In the genomic region with DNA sequence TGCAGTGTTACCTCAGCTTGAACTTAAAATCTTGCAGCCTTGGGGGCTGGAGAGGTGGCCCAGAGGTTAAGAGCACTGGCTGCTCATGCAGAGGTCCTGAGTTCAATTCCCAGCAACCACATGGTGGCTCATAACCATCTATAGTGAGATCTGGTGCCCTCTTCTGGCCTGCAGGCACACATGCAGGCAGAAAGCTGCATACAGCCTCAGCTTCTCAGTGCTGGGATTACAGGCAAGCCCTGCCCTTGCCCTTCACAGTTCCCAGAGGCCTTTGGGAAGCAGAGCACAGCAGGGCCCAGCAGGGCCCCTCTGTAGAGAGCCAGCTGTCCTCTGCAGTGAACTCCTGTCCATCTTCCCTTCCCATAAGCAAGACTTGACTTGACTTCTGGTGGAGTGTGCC, we compare ENCODE assay signal across 24 mouse cellular contexts. TPM values are rescaled to one million over a fixed set of nuclear protein-coding genes. Genes with fewer than 3 reads are reported as not detected.
A peak's percentile ranks its signal among the peaks of the same experiment; 100 is the strongest.
DNase-seq lines count a peak whose midpoint lies in the region; ATAC-seq and TF ChIP-seq lines count a peak whose summit lies in the region.
"Had no signal": no experiment of that assay in that cellular context is flagged by ENCODE, and none has a peak within 500 bp of the region (broad histone marks: within the 10 kb centered on the region; RNA-seq: fewer than 3 reads in every experiment).

No protein-coding gene starts in this region.

- no peak for TF ChIP-seq EP300 in liver, embryonic 14.5 days (IDR thresholded peaks at IDR 0.05; ENCODE audit: low read depth)

- H3K9ac ChIP-seq in liver, embryonic 14.5 days (replicated peaks), result no peak overlapping the region
- peak overlapping the region; percentile 21; the same call in 1 of the 2 replicates for H3K9ac ChIP-seq in ES-E14 (ENCODE audit: insufficient read depth, low read depth, low read length, poor library complexity, severe bottlenecking)
- H3K9ac ChIP-seq: embryonic facial prominence, embryonic 12.5 days; hindbrain, embryonic 14.5 days; intestine, embryonic 15.5 days; neural tube, embryonic 12.5 days had no signal

- no peak overlapping the region for H3K4me2 ChIP-seq in liver, embryonic 14.5 days (ENCODE audit: low read depth)
- H3K4me2 ChIP-seq: embryonic facial prominence, embryonic 12.5 days; heart, embryonic 11.5 days; hindbrain, embryonic 14.5 days; intestine, embryonic 15.5 days; liver, embryonic 11.5 days; neural tube, embryonic 12.5 days had no signal

- H3K27me3 ChIP-seq in liver, embryonic 14.5 days (ENCODE audit: control insufficient read depth, insufficient read depth, low read length), result no peaks in the 10 kb centered on the region
- no peaks in the 10 kb centered on the region for H3K27me3 ChIP-seq in limb, embryonic 10.5 days (ENCODE audit: low read depth, poor library complexity, severe bottlenecking)
- H3K27me3 ChIP-seq: embryonic facial prominence, embryonic 12.5 days; intestine, embryonic 15.5 days; neural tube, embryonic 12.5 days had no signal

- H3K4me1 ChIP-seq in liver, embryonic 14.5 days (replicated peaks; ENCODE audit: control insufficient read depth in 2 of 2, insufficient read depth in 2 of 2, low read length in 1 of 2), result peaks cover 0 to under 1% of the 10 kb centered on the region in 2 experiments; a peak in 1 of 4 replicates
- peaks cover 5 to 18% of the 10 kb centered on the region in 2 experiments; a peak in 3 of 4 replicates for H3K4me1 ChIP-seq in ES-E14 (ENCODE audit: control insufficient read depth in 2 of 2, insufficient read depth in 2 of 2, low read length in 2 of 2, poor library complexity in 1 of 2)
- peaks cover 4% of the 10 kb centered on the region; the same call in 1 of the 2 replicates for H3K4me1 ChIP-seq in limb, embryonic 10.5 days
- H3K4me1 ChIP-seq: embryonic facial prominence, embryonic 12.5 days; intestine, embryonic 15.5 days; neural tube, embryonic 12.5 days had no signal

- H3K27ac ChIP-seq in liver, embryonic 14.5 days, result no peak overlapping the region
- peak overlapping the region; percentile 93 for H3K27ac ChIP-seq in ES-E14 (ENCODE audit: insufficient read depth, low read depth, low read length, poor library complexity, severe bottlenecking)
- no peak overlapping the region for H3K27ac ChIP-seq in limb, embryonic 10.5 days
- H3K27ac ChIP-seq: embryonic facial prominence, embryonic 12.5 days; hindbrain, embryonic 14.5 days; intestine, embryonic 15.5 days; neural tube, embryonic 12.5 days had no signal

- H3K4me3 ChIP-seq in liver, embryonic 14.5 days (ENCODE audit: insufficient read depth in 1 of 2, low read depth in 2 of 2, low read length in 2 of 2), result no peak overlapping the region
- no peak overlapping the region for H3K4me3 ChIP-seq in ES-E14 (ENCODE audit: insufficient read depth in 1 of 2, low read depth in 1 of 2, low read length in 2 of 2, poor library complexity in 1 of 2, severe bottlenecking in 1 of 2)
- H3K4me3 ChIP-seq in limb, embryonic 10.5 days, result no peak overlapping the region
- H3K4me3 ChIP-seq: embryonic facial prominence, embryonic 12.5 days; erythroblast, embryonic 14.5 days; intestine, embryonic 15.5 days; neural tube, embryonic 12.5 days had no signal

- ATAC-seq in liver, embryonic 14.5 days (ENCODE audit: insufficient read depth), result no peak
- ATAC-seq: forebrain, embryonic 14.5 days had no signal

- DNase-seq in heart, adult 11 months, result peak; percentile 79
- no peak for DNase-seq in heart, postnatal 14 days
- DNase-seq in liver, embryonic 14.5 days (ENCODE audit: low read depth in 3 of 3, low spot score in 3 of 3), result no peak
- DNase-seq in liver (no peak), A20 (ENCODE audit: low read depth, low spot score) (peak; percentile 29), ES-E14 (ENCODE audit: low read depth, low spot score) (no peak)
- DNase-seq in limb, embryonic 10.5 days (ENCODE audit: low spot score), result no peak
- DNase-seq in cerebellum, adult 9-11 months, result no peak
- DNase-seq: B cell, adult 2 months; cerebellum, adult 9-10 months; gastrocnemius, postnatal 36 days; heart, postnatal 10 days; left cerebral cortex, postnatal 4 days; right cerebral cortex, postnatal 4 days; thymus, postnatal 36 days had no signal

- H3K36me3 ChIP-seq in liver, embryonic 14.5 days (replicated peaks; ENCODE audit: control insufficient read depth, insufficient read depth, low read depth), result no peaks in the 10 kb centered on the region
- H3K36me3 ChIP-seq in ES-E14 (ENCODE audit: control insufficient read depth, insufficient read depth, low read length, poor library complexity, severe bottlenecking), result peaks cover 6% of the 10 kb centered on the region; the same call in 1 of the 2 replicates
- peaks cover 34% of the 10 kb centered on the region for H3K36me3 ChIP-seq in limb, embryonic 10.5 days
- H3K36me3 ChIP-seq: intestine, embryonic 15.5 days; neural tube, embryonic 12.5 days had no signal

- TF ChIP-seq CTCF in liver, embryonic 14.5 days (IDR thresholded peaks at IDR 0.05; ENCODE audit: low read depth), result peak; percentile 72

- no peaks in the 10 kb centered on the region for H3K9me3 ChIP-seq in liver, embryonic 14.5 days (ENCODE audit: control insufficient read depth, low read length)
- H3K9me3 ChIP-seq in ES-E14 (ENCODE audit: control insufficient read depth, insufficient read depth, low read depth, low read length), result no peaks in the 10 kb centered on the region
- H3K9me3 ChIP-seq in limb, embryonic 10.5 days (replicated peaks), result no peaks in the 10 kb centered on the region
- H3K9me3 ChIP-seq: embryonic facial prominence, embryonic 12.5 days; intestine, embryonic 15.5 days; neural tube, embryonic 12.5 days had no signal

- in situ Hi-C loops in ES-E14 (cut with MboI; ENCODE audit: low sequenced_read_pairs in 2 of 2, unreplicated experiment in 2 of 2), result no loop called here

- intact Hi-C loops in heart, postnatal 14 days (cut with DNase I), result loop anchor here (10.0 kb wide), 1 partner anchor 45 kb away; the partner anchor contains the start of gene Sertad3

TF ChIP-seq in ES-E14, 5 proteins besides CTCF, POLR2A, EP300 and RAD21:
- TF ChIP-seq CHD2 (IDR thresholded peaks at IDR 0.05; ENCODE audit: low read depth, low read length), result no peak
- no peak for TF ChIP-seq HCFC1 (IDR thresholded peaks at IDR 0.05; ENCODE audit: borderline replicate concordance, insufficient read depth, low read length)
- no peak for TF ChIP-seq MAFK (IDR thresholded peaks at IDR 0.05; ENCODE audit: insufficient read depth, low read depth, low read length)
- TF ChIP-seq ZNF384 (IDR thresholded peaks at IDR 0.05; ENCODE audit: low read depth, low read length), result no peak
- TF ChIP-seq ZC3H11A (IDR thresholded peaks at IDR 0.05; ENCODE audit: borderline replicate concordance, low read depth, low read length), result no peak

RNA-seq across cellular contexts. Expression of gene Hipk4, which starts 3.0 kb away (rescaled TPM):
- under 1 TPM; 0.32 to 0.55 TPM for total RNA-seq in heart, postnatal 14 days (2021)
- polyA plus RNA-seq in liver, embryonic 14.5 days (2012; rRNA removed), result 0.49 and 0.50 TPM in 2 replicates
- 0.06 TPM in 1 of 2 replicates, not detected in the other for polyA plus RNA-seq in liver, embryonic 14.5 days (2014; fragmentation: Nextera tagmentation; extraction: Ambion mirVana)
- total RNA-seq in ES-E14 (2012; rRNA removed), result 1.7 and 2.1 TPM in 2 replicates
- 0.54 and 0.79 TPM in 2 replicates for polyA plus RNA-seq in limb, embryonic 10.5 days (2016; fragmentation: Nextera tagmentation; extraction: Ambion mirVana)
- total RNA-seq: monocyte, adult 5-6 weeks had no signal

RNA-seq across cellular contexts. Expression of gene Prx, which starts 21.0 kb away (rescaled TPM):
- total RNA-seq in heart, postnatal 14 days (2021), result 1 to 10 TPM; 1.4 to 2.8 TPM
- 0.55 and 0.73 TPM in 2 replicates for polyA plus RNA-seq in liver, embryonic 14.5 days (2012; rRNA removed)
- 0.23 and 0.29 TPM in 2 replicates for polyA plus RNA-seq in liver, embryonic 14.5 days (2014; fragmentation: Nextera tagmentation; extraction: Ambion mirVana)
- total RNA-seq in ES-E14 (2012; rRNA removed), result 10.0 TPM in 2 replicates
- 3.5 and 4.3 TPM in 2 replicates for polyA plus RNA-seq in limb, embryonic 10.5 days (2016; fragmentation: Nextera tagmentation; extraction: Ambion mirVana)

RNA-seq across cellular contexts. Expression of gene Pld3, which starts 32.9 kb away (rescaled TPM):
- 10 to 100 TPM; 29.0 to 31.8 TPM for total RNA-seq in heart, postnatal 14 days (2021)
- 48.9 and 55.9 TPM in 2 replicates for polyA plus RNA-seq in liver, embryonic 14.5 days (2012; rRNA removed)
- polyA plus RNA-seq in liver, embryonic 14.5 days (2014; fragmentation: Nextera tagmentation; extraction: Ambion mirVana), result 55.0 TPM in 2 replicates
- 77.9 and 128 TPM in 2 replicates for total RNA-seq in ES-E14 (2012; rRNA removed)
- 31.6 and 49.5 TPM in 2 replicates for polyA plus RNA-seq in limb, embryonic 10.5 days (2016; fragmentation: Nextera tagmentation; extraction: Ambion mirVana)

RNA-seq across cellular contexts. Expression of gene 2310022A10Rik, which starts 32.9 kb away (rescaled TPM):
- total RNA-seq in heart, postnatal 14 days (2021), result 10 to 100 TPM; 53.0 to 62.2 TPM
- polyA plus RNA-seq in liver, embryonic 14.5 days (2012; rRNA removed), result 13.8 and 14.9 TPM in 2 replicates
- polyA plus RNA-seq in liver, embryonic 14.5 days (2014; fragmentation: Nextera tagmentation; extraction: Ambion mirVana), result 12.7 and 14.6 TPM in 2 replicates
- 12.6 and 15.9 TPM in 2 replicates for total RNA-seq in ES-E14 (2012; rRNA removed)
- polyA plus RNA-seq in limb, embryonic 10.5 days (2016; fragmentation: Nextera tagmentation; extraction: Ambion mirVana), result 40.8 and 41.2 TPM in 2 replicates

RNA-seq across cellular contexts. Expression of gene Sertad1, which starts 33.4 kb away (rescaled TPM):
- 10 to 100 TPM; 10.9 to 11.4 TPM for total RNA-seq in heart, postnatal 14 days (2021)
- polyA plus RNA-seq in liver, embryonic 14.5 days (2012; rRNA removed), result 9.9 and 13.5 TPM in 2 replicates
- polyA plus RNA-seq in liver, embryonic 14.5 days (2014; fragmentation: Nextera tagmentation; extraction: Ambion mirVana), result 19.7 and 20.3 TPM in 2 replicates
- 13.1 and 25.1 TPM in 2 replicates for total RNA-seq in ES-E14 (2012; rRNA removed)
- polyA plus RNA-seq in limb, embryonic 10.5 days (2016; fragmentation: Nextera tagmentation; extraction: Ambion mirVana), result 25.0 and 29.8 TPM in 2 replicates

Comparison
In these comparisons a context has a peak if more than half of its experiments do, and no peak if none do; other contexts are left out.
1. DNase-seq: peak in heart, adult 11 months (single experiment) and A20 (single experiment); none in heart, postnatal 14 days (0 of 2), liver, embryonic 14.5 days (0 of 3), liver (single experiment), ES-E14 (single experiment), limb, embryonic 10.5 days (single experiment) and cerebellum, adult 9-11 months (single experiment).